Mouse (Mus musculus) midbrain, postnatal 0 days (tissue): ENCODE measurements around the gene Dhx32. TPM values are rescaled to one million over a fixed set of nuclear protein-coding genes. Genes with fewer than 3 reads are reported as not detected.
"Not testable (repeated sequence)": the region's sequence is repeated elsewhere in the genome, so short reads cannot be mapped to it uniquely, and the experiment has no call there.

ENCODE experiments used
- ATAC-seq: fragments of 200-750 bp; cut with Nextera tagmentation; 2 replicates; pipeline ENCODE4 v1.8.0; 2017; ENCODE audit warnings: moderate number of reproducible peaks, mild to moderate bottlenecking, moderate TSS enrichment, moderate library complexity; ENCODE audit not compliant: low FRiP score
- DNase-seq: peaks from one replicate; pipeline ENCODE4 v3.0.0-alpha.2; 2015; ENCODE audit warnings: low spot score
- H3K27ac ChIP-seq: fragments of 300-500 bp; sonication (generic); 2 replicates; pipeline ENCODE4 v1.5.1; 2014; ENCODE audit warnings: low read depth, mild to moderate bottlenecking, low read length, mixed read lengths
- H3K27me3 ChIP-seq: fragments of 300-500 bp; sonication (generic); 2 replicates; pipeline ENCODE4 v1.6.1; 2014; ENCODE audit warnings: low read length, control low read depth, mixed read lengths; ENCODE audit not compliant: insufficient read depth
- H3K36me3 ChIP-seq: fragments of 300-500 bp; sonication (generic); 2 replicates; pipeline ENCODE4 v1.6.1; 2014; ENCODE audit warnings: low read length, control low read depth, mixed read lengths; ENCODE audit not compliant: insufficient read depth
- H3K4me1 ChIP-seq: fragments of 300-500 bp; sonication (generic); 2 replicates; pipeline ENCODE4 v1.6.1; 2014; ENCODE audit warnings: mild to moderate bottlenecking, control low read depth, antibody characterized with exemption, low read length, mixed read lengths; ENCODE audit not compliant: insufficient read depth
- H3K4me2 ChIP-seq: fragments of 300-500 bp; sonication (generic); 2 replicates; pipeline ENCODE4 v1.6.1; 2014; ENCODE audit warnings: low read depth, mild to moderate bottlenecking, low read length, mixed read lengths; ENCODE audit not compliant: poor library complexity, severe bottlenecking
- H3K4me3 ChIP-seq: fragments of 300-500 bp; sonication (generic); 2 replicates; pipeline ENCODE4 v1.5.1; 2014; ENCODE audit warnings: low read depth, mild to moderate bottlenecking, low read length, moderate library complexity
- H3K9ac ChIP-seq: fragments of 300-500 bp; sonication (generic); replicated peaks from 2 replicates; pipeline ENCODE4 v1.6.1; 2014; ENCODE audit warnings: mild to moderate bottlenecking, low read length, moderate library complexity, mixed read lengths; ENCODE audit not compliant: poor library complexity, severe bottlenecking
- H3K9me3 ChIP-seq: fragments of 300-500 bp; sonication (generic); 2 replicates; pipeline ENCODE4 v1.6.1; 2016; ENCODE audit warnings: low read length, control low read depth
- CTCF ChIP-seq: IDR thresholded peaks from 2 replicates; pipeline ENCODE4 v1.5.1; 2016; ENCODE audit warnings: antibody characterized with exemption, mild to moderate bottlenecking
- WGBS: fragments of 180-500 bp; shearing (Covaris S2); extraction: QIAGEN DNeasy Blood & Tissue Kit; methylation state at CpG from one replicate; pipeline ENCODE4 v1.1.7; 2014; 5-methylcytosine and 5-hydroxymethylcytosine counted together
- polyA plus RNA-seq: library from polyadenylated mRNA; unstranded; fragments of >200 nt; fragmentation: Nextera tagmentation; extraction: Ambion mirVana; gene quantifications from 2 replicates; pipeline ENCODE4 v1.2.1, GENCODE M21; 2015
- total RNA-seq: library from RNA; depleted of rRNA; stranded (reverse); fragments of >200 nt; gene quantifications from 2 replicates; pipeline ENCODE4 v1.2.3, GENCODE M21; 2014

Gene Dhx32
- total and polyA plus RNA-seq, 2 experiments from 2014 or later, result 35.5 to 48.0 TPM

GRCm38 (mm10) chr7:133699885-133700284 lies 82.6 kb downstream of the Dhx32 start:
- Histone ChIP-seq H3K4me3 (no peak overlapping the region), H3K27ac (no peak overlapping the region), H3K9me3 (no peaks in the 10 kb centered on the region), H3K27me3 (no peaks in the 10 kb centered on the region), H3K4me2 (no peak overlapping the region), H3K9ac (no peak overlapping the region), H3K36me3 (peaks cover 18% of the 10 kb centered on the region), H3K4me1 (no peaks in the 10 kb centered on the region)
- ATAC-seq (no peak), DNase-seq (no peak)
- no peak for TF ChIP-seq CTCF
- WGBS, result 95% methylated on average over 4 of the region's 4 CpGs

GRCm38 (mm10) chr7:133698021-133698709 lies 84.4 kb downstream of the Dhx32 start:
- Histone ChIP-seq H3K27ac (no peak overlapping the region), H3K4me1 (no peaks in the 10 kb centered on the region), H3K9ac (no peak overlapping the region), H3K4me2 (no peak overlapping the region), H3K36me3 (peaks cover 18% of the 10 kb centered on the region), H3K27me3 (no peaks in the 10 kb centered on the region), H3K4me3 (no peak overlapping the region), H3K9me3 (no peaks in the 10 kb centered on the region)
- DNase-seq (no peak), ATAC-seq (no peak)
- WGBS, result 92% methylated on average over 12 of the region's 12 CpGs
- TF ChIP-seq CTCF, result no peak

DNA sequence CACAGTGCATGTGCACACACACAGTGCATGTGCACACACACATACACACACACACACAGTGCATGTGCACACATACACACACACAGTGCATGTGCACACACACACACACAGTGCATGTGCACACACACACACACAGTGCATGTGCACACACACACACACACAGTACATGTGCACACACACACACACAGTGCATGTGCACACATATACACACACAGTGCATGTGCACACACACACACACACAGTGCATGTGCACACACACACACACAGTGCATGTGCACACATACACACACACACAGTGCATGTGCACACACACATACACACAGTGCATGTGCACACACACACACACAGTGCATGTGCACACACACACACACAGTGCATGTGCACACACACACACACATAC lies 96.9 kb downstream of the Dhx32 start:
- not testable (repeated sequence) for H3K27me3 ChIP-seq, H3K4me1 ChIP-seq, DNase-seq, H3K9ac ChIP-seq, H3K9me3 ChIP-seq, ATAC-seq, H3K27ac ChIP-seq, H3K4me3 ChIP-seq, H3K4me2 ChIP-seq
- H3K36me3 ChIP-seq, result peaks cover 21% of the 10 kb centered on the region; the same call in 1 of the 2 replicates

DNA sequence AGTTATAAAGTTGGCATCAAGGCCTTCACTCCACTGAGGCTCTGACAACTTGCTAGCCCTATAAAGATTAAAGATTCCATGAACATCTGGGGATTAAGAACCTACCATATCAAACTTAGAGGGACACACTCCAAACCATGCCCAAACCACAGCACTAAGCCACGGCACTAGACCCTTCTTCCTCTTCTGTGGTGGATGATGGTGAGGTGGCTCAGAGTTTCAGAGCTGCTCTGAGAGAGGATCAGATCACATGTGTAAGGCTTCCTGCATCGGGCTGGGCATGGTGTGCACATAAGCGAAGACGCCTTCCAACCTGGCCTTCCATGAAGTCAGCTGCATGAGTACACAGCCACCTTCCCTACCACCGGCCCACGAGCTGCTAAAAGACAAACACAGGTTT lies 97.8 kb downstream of the Dhx32 start:
- DNase-seq, result no peak
- no peak for ATAC-seq
- Histone ChIP-seq H3K27ac (no peak overlapping the region), H3K4me1 (no peaks in the 10 kb centered on the region), H3K36me3 (peaks cover 17% of the 10 kb centered on the region; the same call in 1 of the 2 replicates), H3K9ac (no peak overlapping the region), H3K9me3 (0 out of 2 replicates have a peak, but pooled peaks cover 4% of the 10 kb centered on the region), H3K4me2 (no peak overlapping the region), H3K4me3 (no peak overlapping the region), H3K27me3 (no peaks in the 10 kb centered on the region)
- WGBS, result 97% methylated on average over 6 of the region's 6 CpGs
- no peak for TF ChIP-seq CTCF

GRCm38 (mm10) chr7:133684110-133684509 lies 98.4 kb downstream of the Dhx32 start:
- no peaks in the 10 kb centered on the region for H3K27me3 ChIP-seq
- H3K27ac ChIP-seq, result no peak overlapping the region
- H3K4me1 ChIP-seq, result no peaks in the 10 kb centered on the region
- DNase-seq, result no peak
- 81% methylated on average over 5 of the region's 5 CpGs for WGBS
- peaks cover 11% of the 10 kb centered on the region; the same call in 1 of the 2 replicates for H3K36me3 ChIP-seq
- no peak overlapping the region for H3K9ac ChIP-seq
- TF ChIP-seq CTCF, result peak; percentile 60
- no peak for ATAC-seq
- no peak overlapping the region for H3K4me3 ChIP-seq
- no peak overlapping the region for H3K4me2 ChIP-seq
- H3K9me3 ChIP-seq, result 0 out of 2 replicates have a peak, but pooled peaks cover 4% of the 10 kb centered on the region

DNA sequence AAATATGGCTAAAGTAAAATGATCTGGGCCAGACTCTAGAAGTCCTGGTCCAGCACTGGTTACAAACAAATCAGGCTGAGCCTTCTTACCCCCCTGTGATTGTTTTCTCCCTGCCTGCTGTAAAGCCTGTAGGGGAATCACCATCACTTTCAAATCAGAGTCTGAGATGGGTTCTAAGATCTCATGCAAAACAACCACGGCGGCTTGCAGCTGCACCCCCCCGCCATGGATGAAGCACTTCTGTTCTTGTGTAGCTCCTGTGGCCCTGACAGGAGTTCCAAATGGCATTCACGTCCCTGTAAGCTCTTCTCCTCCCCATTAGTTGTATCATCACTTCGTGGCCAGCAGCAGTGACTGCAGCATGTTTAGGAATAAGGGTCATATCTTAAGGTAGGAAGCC lies 98.9 kb downstream of the Dhx32 start:
- no peak for ATAC-seq
- TF ChIP-seq CTCF, result no peak
- Histone ChIP-seq H3K4me3 (no peak overlapping the region), H3K4me2 (no peak overlapping the region), H3K9me3 (0 out of 2 replicates have a peak, but pooled peaks cover 4% of the 10 kb centered on the region), H3K9ac (no peak overlapping the region), H3K36me3 (peaks cover 6% of the 10 kb centered on the region; the same call in 1 of the 2 replicates), H3K27me3 (no peaks in the 10 kb centered on the region), H3K27ac (no peak overlapping the region), H3K4me1 (no peaks in the 10 kb centered on the region)
- WGBS, result 77% methylated on average over 5 of the region's 5 CpGs
- DNase-seq, result no peak
